Mouse (Mus musculus) thymus, postnatal 25 days (tissue): ENCODE results near the gene Olfr1014.

Experiments used
- DNase-seq: peaks from one replicate; pipeline ENCODE4 v3.0.0; 2022

Olfr1014 gene

GRCm38 (mm10) chr2:85772413-85772812 is at the start of gene Olfr1014:
Gene Olfr1014, plus strand, starts transcription at chr2:85772713.
- no peak for DNase-seq

GRCm38 (mm10) chr2:85725793-85726192 is 46.7 kb upstream of the Olfr1014 start:
- DNase-seq = no peak

GRCm38 (mm10) chr2:85753822-85754221 is 18.7 kb upstream of the Olfr1014 start:
- DNase-seq = no peak

GRCm38 (mm10) chr2:85762666-85763065 is 9.8 kb upstream of the Olfr1014 start, which contains the start of gene Olfr1012:
Gene Olfr1012, minus strand, starts transcription at chr2:85762766.
- no peak for DNase-seq

GRCm38 (mm10) chr2:85766798-85767197 is 5.7 kb upstream of the Olfr1014 start, which contains the start of gene Olfr1013:
Gene Olfr1013, plus strand, starts transcription at chr2:85767098.
- DNase-seq = no peak

- no peak for DNase-seq
These were observed 9.2 kb downstream of the Olfr1014 start, which contains the start of gene Olfr1015 for GRCm38 (mm10) chr2:85781717-85782116. Gene Olfr1015, plus strand, starts transcription at chr2:85782017.

GRCm38 (mm10) chr2:85792331-85792730 is 19.8 kb downstream of the Olfr1014 start:
- no peak for DNase-seq

- no peak for DNase-seq
These were observed 29.9 kb downstream of the Olfr1014 start, which contains the start of gene Olfr1016 for GRCm38 (mm10) chr2:85802444-85802843. Gene Olfr1016, minus strand, starts transcription at chr2:85802544.

GRCm38 (mm10) chr2:85804501-85804900 is 32.0 kb downstream of the Olfr1014 start:
- no peak for DNase-seq

GRCm38 (mm10) chr2:85818179-85818578 is 45.7 kb downstream of the Olfr1014 start, which contains the start of gene Olfr1018:
Gene Olfr1018, plus strand, starts transcription at chr2:85818479.
- no peak for DNase-seq
